Mouse (Mus musculus) cerebellum, postnatal 10 days (tissue): ENCODE measurements at regions not wholly inside any gene's neighbourhood (a gene's known extent, or its start where the extent isn't known, plus 50 kb on each side); places are given as distances from the start of the nearest gene placed in this dataset.
"Not testable (repeated sequence)": the region's sequence is repeated elsewhere in the genome, so short reads cannot be mapped to it uniquely, and the experiment has no call there.

Source experiments
- DNase-seq, 2 experiments: peaks; one replicate each; pipeline ENCODE4 v3.0.0; 2021; ENCODE audit warnings: mixed read lengths in 2 of 2

DNA sequence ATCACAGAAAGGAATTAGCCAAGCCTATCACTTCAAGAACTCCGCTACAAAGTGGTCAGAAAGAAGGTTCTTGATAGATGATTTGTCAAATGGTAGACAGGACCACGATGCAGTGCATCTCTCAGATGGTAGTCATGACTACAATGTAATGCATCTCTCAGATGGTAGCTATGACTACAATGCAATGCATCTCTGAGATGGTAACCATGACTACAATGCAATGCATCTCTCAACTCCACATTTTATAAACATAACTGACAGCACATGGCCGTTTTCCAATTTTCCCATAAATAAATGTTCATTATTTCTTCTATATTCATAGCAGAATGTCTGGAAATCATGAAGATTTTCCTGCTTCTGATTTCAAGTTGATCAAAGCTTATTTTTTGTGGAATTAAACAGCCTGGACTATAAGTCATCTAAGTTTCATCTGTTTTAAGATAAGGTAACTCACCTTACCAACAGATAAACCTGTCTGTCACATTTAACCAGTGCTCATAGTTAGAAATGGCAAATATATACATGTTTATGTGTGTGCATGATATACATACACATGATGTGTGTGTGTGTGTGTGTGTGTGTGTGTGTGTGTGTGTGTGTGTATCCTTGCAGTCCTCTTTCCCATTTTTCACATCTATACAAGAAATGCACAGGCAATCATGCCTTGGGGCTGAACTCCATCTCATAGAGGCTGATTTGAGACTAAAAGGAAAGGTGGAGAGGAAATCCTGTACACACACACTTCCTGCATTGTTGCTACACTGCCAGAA, 122.4 kb downstream of the Phf3 start:
- no peak for DNase-seq

DNA sequence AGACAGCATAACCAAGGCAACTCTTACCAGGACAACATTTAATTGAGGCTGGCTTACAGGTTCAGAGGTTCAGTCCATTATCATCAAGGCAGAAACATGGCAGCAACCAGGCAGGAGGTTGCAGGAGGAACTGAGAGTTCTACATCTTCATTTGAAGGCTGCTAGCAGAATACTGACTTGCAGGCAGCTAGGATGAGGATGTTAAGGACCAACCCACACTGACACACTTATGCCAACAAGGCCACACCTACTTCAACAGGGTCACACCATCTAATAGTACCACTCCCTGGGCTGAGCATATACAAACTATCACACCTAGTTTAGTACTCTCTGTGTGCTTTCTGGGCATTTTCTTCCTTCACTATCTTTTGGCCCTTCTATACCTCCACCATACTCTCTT, 131.8 kb downstream of the Phf3 start:
- DNase-seq = no peak

GRCm38 (mm10) chr1:30740831-30741230, 132.9 kb downstream of the Phf3 start:
- peak; percentile 73 to 75 for DNase-seq

GRCm38 (mm10) chr1:30721519-30721918, 152.2 kb downstream of the Phf3 start:
- DNase-seq = peak in 1 of 2 experiments; percentile 18

DNA sequence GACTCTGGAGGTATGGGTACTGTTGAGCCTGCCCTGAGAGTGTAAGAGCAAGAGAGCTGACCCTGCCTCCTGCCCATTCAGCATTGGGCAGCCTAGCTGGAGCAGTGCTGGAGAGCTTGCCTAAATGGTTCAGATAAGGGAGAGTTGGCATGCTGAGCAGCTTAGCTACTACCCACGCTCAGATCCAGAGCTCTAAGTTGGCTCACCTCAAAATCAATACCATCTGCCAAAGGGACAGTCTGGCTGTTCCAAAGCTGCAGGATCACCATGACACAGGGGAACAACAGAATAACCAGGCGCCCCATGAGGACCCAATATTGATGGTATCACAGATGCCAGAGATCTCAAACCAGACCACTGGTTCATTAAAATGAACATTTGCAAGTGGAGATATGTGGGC, 152.9 kb downstream of the Phf3 start:
- peak; percentile 33 to 44 for DNase-seq

- no peak for DNase-seq
These were observed 155.1 kb downstream of the Phf3 start for GRCm38 (mm10) chr1:30718578-30718977.

- DNase-seq = no peak
These were observed 157.4 kb downstream of the Phf3 start for GRCm38 (mm10) chr1:30716346-30716745.

GRCm38 (mm10) chr1:30701116-30701515, 172.6 kb downstream of the Phf3 start:
- DNase-seq = peak; percentile 9 to 19

DNA sequence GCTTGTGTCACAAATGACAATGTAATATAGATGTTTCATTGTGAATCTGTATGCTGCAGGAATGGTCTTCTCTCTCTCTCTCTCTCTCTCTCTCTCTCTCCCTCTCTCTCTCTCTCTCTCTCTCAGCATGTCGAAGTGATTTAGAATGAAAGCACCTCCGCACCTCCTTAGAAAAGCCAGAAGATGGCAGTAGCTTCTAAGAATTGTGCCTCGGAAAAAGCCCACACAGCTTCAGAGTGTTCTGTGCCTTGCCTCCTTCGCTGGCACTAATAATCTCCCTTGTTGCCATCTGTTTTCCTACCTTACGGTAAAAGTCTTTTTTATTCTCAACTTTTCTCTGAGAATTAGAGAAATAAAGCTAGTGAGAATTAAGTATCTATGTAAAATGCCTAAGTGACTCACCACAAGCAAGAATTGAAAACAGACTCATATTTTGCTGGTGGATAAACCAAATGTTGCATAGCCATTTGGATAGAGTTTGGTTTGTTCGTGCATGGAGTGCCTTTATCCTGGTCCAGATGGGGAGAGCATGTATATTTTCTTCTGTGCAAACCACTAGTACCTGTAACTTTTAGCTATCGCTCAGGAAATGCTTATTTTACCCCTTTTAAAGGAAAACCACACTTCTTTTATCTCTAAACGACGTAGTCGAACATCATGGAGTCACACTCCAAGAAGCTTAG, 173.2 kb downstream of the Phf3 start:
- DNase-seq = peak; percentile 57 to 70

GRCm38 (mm10) chr1:30696342-30696741, 177.4 kb downstream of the Phf3 start:
- no peak for DNase-seq

GRCm38 (mm10) chr1:30685318-30685717, 188.4 kb downstream of the Phf3 start:
- DNase-seq = no peak

GRCm38 (mm10) chr1:30683889-30684288, 189.8 kb downstream of the Phf3 start:
- DNase-seq = no peak

GRCm38 (mm10) chr1:30639807-30640206, 233.9 kb downstream of the Phf3 start:
- DNase-seq = no peak

DNA sequence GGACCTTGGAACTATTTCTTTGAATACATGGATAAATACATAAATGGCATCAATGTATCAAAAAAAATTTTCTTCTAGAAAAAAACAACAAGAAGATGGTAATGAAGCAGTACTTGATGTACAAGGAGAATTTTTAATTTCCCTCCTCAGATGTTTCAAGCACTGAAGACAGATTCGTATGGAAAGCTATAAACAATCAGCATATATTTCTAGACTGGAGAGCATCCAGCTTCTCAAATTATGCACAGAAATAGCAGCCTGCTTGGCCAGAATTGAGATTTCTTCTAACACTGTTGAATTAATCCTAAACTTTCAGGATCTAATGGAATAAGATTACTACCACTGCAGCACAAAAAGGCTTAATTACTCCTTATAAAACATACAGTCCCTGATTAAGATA, 241.0 kb downstream of the Phf3 start:
- no peak for DNase-seq

DNA sequence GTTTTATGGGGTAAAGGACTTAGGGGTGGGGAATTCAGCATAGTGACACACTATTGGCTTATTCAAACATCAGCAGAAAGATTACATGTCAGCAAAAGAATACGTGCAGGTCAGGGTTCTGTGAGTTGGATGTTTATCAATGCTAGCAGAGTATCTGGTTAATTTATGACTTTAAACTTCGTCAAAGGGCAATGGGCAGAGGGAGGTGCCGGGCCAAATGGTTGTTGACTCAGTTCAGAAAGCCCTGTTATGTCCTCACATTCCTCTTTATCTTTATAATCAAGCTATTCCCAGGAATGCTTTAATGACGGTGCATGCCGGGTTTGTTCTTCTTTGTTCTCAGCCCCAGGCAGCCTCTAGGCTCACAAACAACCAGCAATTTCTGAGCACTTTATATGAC, 245.9 kb downstream of the Phf3 start:
- DNase-seq = not testable (repeated sequence)

GRCm38 (mm10) chr1:30595122-30595730, 278.5 kb downstream of the Phf3 start:
- DNase-seq = peak in 1 of 2 experiments; percentile 17

GRCm38 (mm10) chr1:30594036-30594435, 279.7 kb downstream of the Phf3 start:
- DNase-seq = no peak

DNA sequence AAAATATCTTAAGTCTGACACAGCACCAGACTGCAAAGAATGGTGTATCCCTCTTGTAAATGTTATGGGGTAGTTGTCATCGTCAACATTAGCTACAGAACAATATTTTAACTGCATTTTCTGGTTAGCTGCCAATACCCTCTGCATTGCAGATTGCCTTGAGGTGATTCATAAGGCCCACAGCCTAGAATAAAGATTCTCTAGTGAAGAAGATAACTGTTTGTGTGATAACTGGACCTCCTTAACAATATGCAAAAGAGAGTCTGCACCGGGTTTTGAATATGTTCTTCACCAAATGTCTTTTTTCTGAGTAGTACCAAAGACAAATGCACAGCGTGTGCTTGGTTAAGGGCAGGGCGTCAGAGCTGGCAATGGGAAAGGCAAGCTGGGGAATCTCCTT, 283.0 kb downstream of the Phf3 start:
- DNase-seq = no peak

DNA sequence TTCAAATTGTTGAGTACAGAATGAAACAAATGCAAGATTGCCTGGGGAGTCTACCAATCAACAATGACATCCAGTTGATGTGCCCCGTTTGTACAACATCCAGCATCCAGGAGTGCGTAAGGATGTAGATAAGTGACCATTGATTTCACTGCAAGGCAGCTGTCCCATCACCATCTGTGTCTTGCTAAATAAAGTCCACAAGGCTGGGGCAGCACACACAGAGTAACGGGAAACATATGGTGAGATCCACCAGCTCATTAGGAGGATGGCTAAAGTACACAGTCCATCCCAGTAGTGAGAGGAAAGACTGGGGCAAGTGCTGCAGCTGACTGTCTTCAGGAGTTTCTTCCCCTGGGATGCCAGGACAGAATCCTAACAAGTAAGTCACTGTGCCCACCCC, 284.8 kb downstream of the Phf3 start:
- peak; percentile 19 to 22 for DNase-seq

GRCm38 (mm10) chr1:30588336-30588735, 285.4 kb downstream of the Phf3 start:
- peak; percentile 84 to 89 for DNase-seq

- DNase-seq = peak; percentile 73 to 83
These were observed 288.9 kb downstream of the Phf3 start for GRCm38 (mm10) chr1:30584806-30585205.

- DNase-seq = no peak
These were observed 289.9 kb downstream of the Phf3 start for GRCm38 (mm10) chr1:30583860-30584259.

DNA sequence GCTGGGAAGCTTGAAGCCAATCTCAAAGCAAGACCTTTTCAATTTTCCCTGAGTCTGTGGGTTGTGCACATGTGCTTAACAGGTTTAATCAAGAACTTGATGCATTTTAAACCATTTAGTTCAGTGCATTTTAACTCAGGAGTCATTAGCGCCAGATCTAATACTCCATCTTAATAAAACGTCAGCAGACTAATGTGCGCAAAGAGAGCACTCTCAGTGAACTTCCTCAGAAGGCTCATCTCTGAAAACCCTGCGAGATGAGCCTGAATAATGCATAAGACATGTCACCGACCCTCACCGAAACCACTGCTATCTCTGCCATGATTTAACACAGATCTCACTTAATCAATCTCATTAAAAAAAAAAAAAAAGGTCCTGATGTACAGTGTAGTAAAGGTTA, 309.0 kb downstream of the Phf3 start:
- no peak for DNase-seq

DNA sequence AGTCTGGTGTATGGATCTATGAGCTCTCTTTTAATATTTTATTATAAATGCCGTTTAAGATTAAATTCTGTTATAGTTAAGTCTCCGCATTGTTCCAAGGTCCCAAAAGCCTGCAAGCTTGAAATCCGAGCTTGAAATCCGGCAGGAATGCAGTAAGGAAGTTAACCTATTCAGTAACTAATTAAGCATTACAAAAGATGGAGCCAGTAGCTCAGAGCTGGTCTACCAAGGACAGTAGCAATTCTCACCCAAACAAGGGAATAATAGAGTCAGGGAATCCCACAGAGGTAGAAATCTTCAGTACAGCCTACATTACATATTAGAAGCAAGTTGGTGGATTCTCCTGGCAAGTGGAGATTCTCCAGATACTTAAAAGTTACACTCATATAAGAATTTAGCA, 325.0 kb downstream of the Phf3 start:
- not testable (repeated sequence) for DNase-seq
